9 mouse cellular contexts compared by ENCODE assay signal in genomic region chr16:32660557-32661321, GRCm38 (mm10). TPM values are rescaled to one million over a fixed set of nuclear protein-coding genes. Genes with fewer than 3 reads are reported as not detected.
DNase-seq lines count a peak whose midpoint lies in the region; ATAC-seq and TF ChIP-seq lines count a peak whose summit lies in the region.
"Had no signal": no experiment of that assay in that cellular context is flagged by ENCODE, and none has a peak within 500 bp of the region (broad histone marks: within the 10 kb centered on the region; RNA-seq: fewer than 3 reads in every experiment).

No protein-coding gene starts in this region.

- H3K9me3 ChIP-seq in midbrain, embryonic 15.5 days = no peaks in the 10 kb centered on the region

- peak overlapping the region; percentile 40 for H3K4me2 ChIP-seq in midbrain, embryonic 15.5 days

- no peak for TF ChIP-seq EP300 in heart, adult 2 months (IDR thresholded peaks at IDR 0.05; ENCODE audit: insufficient read depth, low read depth, low read length)

- peaks cover 17% of the 10 kb centered on the region for H3K4me1 ChIP-seq in cortical plate, adult 2 months (ENCODE audit: control insufficient read depth, insufficient read depth, low read length)
- H3K4me1 ChIP-seq in heart, adult 2 months (ENCODE audit: control insufficient read depth, insufficient read depth, low read length) = peaks cover 15% of the 10 kb centered on the region
- H3K4me1 ChIP-seq in midbrain, embryonic 15.5 days = peaks cover 49% of the 10 kb centered on the region

- peak overlapping the region; percentile 26; the same call in 1 of the 2 replicates for H3K27ac ChIP-seq in cortical plate, adult 2 months (ENCODE audit: insufficient read depth, low read length)
- peak overlapping the region; percentile 49 for H3K27ac ChIP-seq in heart, adult 2 months
- peak overlapping the region; percentile 86 for H3K27ac ChIP-seq in midbrain, embryonic 15.5 days

- H3K36me3 ChIP-seq in heart, adult 2 months (ENCODE audit: control insufficient read depth, insufficient read depth, low read length) = peaks cover 2% of the 10 kb centered on the region; the same call in 1 of the 2 replicates
- no peaks in the 10 kb centered on the region for H3K36me3 ChIP-seq in midbrain, embryonic 15.5 days (replicated peaks)

- no peaks in the 10 kb centered on the region for H3K27me3 ChIP-seq in heart, adult 2 months (ENCODE audit: control insufficient read depth, insufficient read depth, low read length)
- H3K27me3 ChIP-seq in midbrain, embryonic 15.5 days (replicated peaks) = no peaks in the 10 kb centered on the region
- H3K27me3 ChIP-seq: CH12.LX had no signal

- H3K9ac ChIP-seq in heart, adult 2 months (ENCODE audit: low read depth, low read length) = no peak overlapping the region
- peak overlapping the region; percentile 35 for H3K9ac ChIP-seq in midbrain, embryonic 15.5 days

- intact Hi-C loops in heart, adult 2 months (cut with DNase I) = loop anchor here (1.0 kb wide), 1 partner anchor 22 kb away; no protein-coding TSS in a partner anchor
- intact Hi-C loops in left cerebral cortex, postnatal 4 days (cut with DNase I) = loop anchor here (2.0 kb wide), 1 partner anchor 22 kb away; no protein-coding TSS in a partner anchor

- no peak for TF ChIP-seq CTCF in cortical plate, adult 2 months (IDR thresholded peaks at IDR 0.05; ENCODE audit: extremely low read depth, insufficient read depth, low read length)
- no peak for TF ChIP-seq CTCF in heart, adult 2 months (IDR thresholded peaks at IDR 0.05)

- 5% methylated on average over 10 of the region's 10 CpGs for WGBS in heart, adult 2 months
- WGBS in midbrain, embryonic 15.5 days = 11% methylated on average over 10 of the region's 10 CpGs

- peak overlapping the region; percentile 7 for H3K4me3 ChIP-seq in cortical plate, adult 2 months (ENCODE audit: insufficient read depth, low read length)
- H3K4me3 ChIP-seq in heart, adult 2 months = peak overlapping the region; percentile 23
- peak overlapping the region; percentile 4 for H3K4me3 ChIP-seq in midbrain, embryonic 15.5 days

- ATAC-seq in midbrain, embryonic 15.5 days (replicated peaks) = peak; percentile 63

- H3K79me2 ChIP-seq in heart, adult 2 months (replicated peaks; ENCODE audit: control insufficient read depth, insufficient read depth, low read length) = no peaks in the 10 kb centered on the region

- peak; percentile 50 for DNase-seq in ovary, adult 18-20 months (ENCODE audit: low spot score)
- DNase-seq in ovary, postnatal 14 days (ENCODE audit: low spot score) = no peak
- DNase-seq in heart, adult 2 months = peak; percentile 78 to 79
- peak; percentile 50 for DNase-seq in kidney, adult 11 months
- DNase-seq in left cerebral cortex, postnatal 4 days = peak; percentile 91
- DNase-seq in spleen, postnatal 14 days (ENCODE audit: low spot score in 2 of 2) = no peak

- no peak for TF ChIP-seq POLR2A in cortical plate, adult 2 months (IDR thresholded peaks at IDR 0.05; ENCODE audit: extremely low read depth, insufficient read depth, low read length)
- TF ChIP-seq POLR2A in heart, adult 2 months (IDR thresholded peaks at IDR 0.05; ENCODE audit: insufficient read depth, low read depth, low read length) = no peak

RNA-seq across cellular contexts. Expression of gene Tnk2, which starts 17.1 kb away (rescaled TPM):
- polyA plus RNA-seq in cortical plate, adult 2 months (2012; rRNA removed) = 202 and 204 TPM in 2 replicates
- total RNA-seq in heart, adult 2 months (2021) = 10 to 100 TPM; 17.8 to 19.6 TPM
- 32.2 and 37.0 TPM in 2 replicates for polyA plus RNA-seq in heart, adult 2 months (2012; rRNA removed)
- 10 to 100 TPM; 84.7 to 99.6 TPM for total RNA-seq in left cerebral cortex, postnatal 4 days (2021)
- 22.0 and 24.2 TPM in 2 replicates for polyA plus RNA-seq in midbrain, embryonic 15.5 days (2015; fragmentation: Nextera tagmentation; extraction: Ambion mirVana)

RNA-seq across cellular contexts. Expression of gene Tfrc, which starts 52.0 kb away (rescaled TPM):
- 77.7 and 82.2 TPM in 2 replicates for polyA plus RNA-seq in cortical plate, adult 2 months (2012; rRNA removed)
- total RNA-seq in heart, adult 2 months (2021) = 10 to 100 TPM; 51.3 to 85.7 TPM
- polyA plus RNA-seq in heart, adult 2 months (2012; rRNA removed) = 27.8 and 72.8 TPM in 2 replicates
- total RNA-seq in left cerebral cortex, postnatal 4 days (2021) = 10 to 100 TPM; 77.2 to 90.3 TPM
- polyA plus RNA-seq in midbrain, embryonic 15.5 days (2015; fragmentation: Nextera tagmentation; extraction: Ambion mirVana) = 33.0 and 35.6 TPM in 2 replicates

Comparison
In these comparisons a context has a peak if more than half of its experiments do, and no peak if none do; other contexts are left out.
1. DNase-seq: peak in ovary, adult 18-20 months (single experiment), heart, adult 2 months (2 of 2), kidney, adult 11 months (single experiment) and left cerebral cortex, postnatal 4 days (single experiment); none in ovary, postnatal 14 days (single experiment) and spleen, postnatal 14 days (0 of 2).
2. H3K27ac ChIP-seq: peak in every context shown above with its lines; median percentile 86 in midbrain, embryonic 15.5 days; 49 in heart, adult 2 months; 26 in cortical plate, adult 2 months.
3. Peak in every context shown above with its lines, with median percentiles within 50 percentile points of each other: H3K4me3 ChIP-seq.